Mouse (Mus musculus) erythroid progenitor cell, adult 5-6 weeks (primary cell): ENCODE results near the gene Map6d1. TPM values are rescaled to one million over a fixed set of nuclear protein-coding genes. Genes with fewer than 3 reads are reported as not detected.

Experiments used
- ATAC-seq: replicated peaks from 2 replicates; pipeline ENCODE4 v1.8.0; 2016; ENCODE audit warnings: moderate number of reproducible peaks, mild to moderate bottlenecking, moderate TSS enrichment, inconsistent platforms; ENCODE audit not compliant: poor library complexity, low FRiP score, severe bottlenecking
- total RNA-seq, 2 experiments: library from RNA; stranded (forward) in 1 of 2; stranded (reverse) in 1 of 2; fragments of 150-400 nt in 1 of 2; fragments of 186-747, 209-891 nt in 1 of 2; gene quantifications; 2 replicates each; pipeline versions ENCODE4 v1.2.3 to v1.2.4; 2015 to 2017; ENCODE audit warnings: low replicate concordance in 2 of 2

The Map6d1 gene
- total RNA-seq (2015; ENCODE audit: low replicate concordance) = not detected in 2 replicates
- not detected in 2 replicates for total RNA-seq (2017; ENCODE audit: low replicate concordance)

DNA sequence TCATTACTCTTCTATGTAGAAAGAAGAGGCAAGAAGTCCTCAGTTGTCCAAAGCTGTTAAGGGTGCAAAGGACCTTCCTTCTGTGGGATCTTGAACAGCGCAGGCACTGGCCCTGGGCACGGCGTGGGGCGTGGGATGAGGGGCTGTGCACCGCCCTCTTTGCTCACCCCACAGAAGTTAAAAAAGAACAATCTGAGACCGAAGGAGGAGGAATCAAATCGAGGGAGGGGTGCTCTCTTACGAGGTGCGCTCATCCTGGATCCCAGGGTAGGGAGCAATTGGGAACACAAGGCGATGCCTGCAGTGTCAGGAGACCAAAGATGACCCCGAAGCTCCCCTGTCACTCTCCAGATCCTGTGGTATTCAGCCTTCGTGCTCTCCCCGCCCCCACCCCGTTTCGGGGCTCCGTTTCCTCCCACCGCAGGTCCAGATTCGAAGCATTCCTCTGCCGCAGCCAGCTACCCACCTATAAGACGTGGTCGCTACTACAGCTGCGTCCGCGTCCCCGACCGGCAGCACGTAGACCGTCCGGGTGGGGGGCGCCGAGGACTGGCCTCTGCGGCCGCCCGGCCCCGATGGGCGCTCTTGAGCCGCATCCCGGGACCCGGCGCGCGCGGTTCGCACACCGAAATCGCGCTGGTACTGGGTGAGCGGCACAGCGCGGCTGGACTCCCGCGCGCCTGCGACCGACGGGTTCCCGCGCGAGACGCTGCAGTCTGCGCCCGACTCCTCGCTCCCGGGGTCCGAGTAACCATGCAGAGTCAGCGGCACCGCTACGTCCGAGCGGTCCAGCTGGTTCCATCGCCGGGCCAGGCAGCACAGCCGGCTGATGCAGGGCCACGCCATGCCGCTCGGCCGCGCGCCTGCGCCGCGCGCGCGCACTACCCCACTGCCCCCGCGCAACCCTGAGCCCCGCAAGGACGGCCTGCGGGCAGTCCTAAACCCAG, at the start of gene Map6d1:
Map6d1 (minus strand) TSS at position 891 of the 947 bp plus-strand sequence.
- no peak for ATAC-seq

DNA sequence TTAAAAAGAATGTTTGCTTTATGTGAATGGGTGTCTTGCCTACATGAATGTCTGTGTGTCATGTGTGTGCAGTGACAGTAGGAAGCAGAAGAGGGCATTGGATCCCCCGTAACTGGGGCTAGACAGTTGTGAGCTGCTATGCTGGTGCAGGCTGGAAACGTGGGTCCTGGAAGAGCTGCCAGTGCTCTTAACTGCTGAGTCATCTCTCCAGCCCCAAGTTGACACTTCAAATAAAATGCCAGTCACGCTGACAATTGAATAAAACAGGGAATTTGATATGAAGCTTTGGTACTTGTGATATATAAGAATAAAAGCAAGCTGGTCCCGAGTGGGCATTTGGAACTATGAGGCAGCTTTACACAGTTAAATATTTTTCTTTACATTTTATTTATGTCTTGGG, 39.1 kb upstream of the Map6d1 start:
- no peak for ATAC-seq

GRCm38 (mm10) chr16:20279395-20279794, 38.2 kb upstream of the Map6d1 start:
- ATAC-seq = no peak

DNA sequence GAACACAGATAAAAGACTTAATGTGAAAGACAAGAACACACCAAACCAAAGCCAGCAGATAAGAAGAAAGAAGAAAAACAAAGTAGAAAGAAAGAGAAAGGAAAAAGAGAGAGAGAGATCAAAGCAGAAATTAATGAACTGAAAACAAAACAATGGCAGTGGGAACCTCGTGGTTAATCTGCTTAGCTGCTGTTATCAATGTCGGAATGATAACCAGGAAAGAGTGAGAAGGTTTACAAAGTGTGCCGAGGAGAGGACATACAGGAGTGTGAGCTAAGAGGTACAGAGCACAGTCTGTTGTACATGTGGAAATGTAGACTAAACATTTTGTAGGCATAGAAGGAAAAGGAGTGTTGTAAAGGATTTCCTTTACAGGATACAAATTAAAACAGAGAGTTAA, 31.8 kb upstream of the Map6d1 start:
- ATAC-seq = no peak

DNA sequence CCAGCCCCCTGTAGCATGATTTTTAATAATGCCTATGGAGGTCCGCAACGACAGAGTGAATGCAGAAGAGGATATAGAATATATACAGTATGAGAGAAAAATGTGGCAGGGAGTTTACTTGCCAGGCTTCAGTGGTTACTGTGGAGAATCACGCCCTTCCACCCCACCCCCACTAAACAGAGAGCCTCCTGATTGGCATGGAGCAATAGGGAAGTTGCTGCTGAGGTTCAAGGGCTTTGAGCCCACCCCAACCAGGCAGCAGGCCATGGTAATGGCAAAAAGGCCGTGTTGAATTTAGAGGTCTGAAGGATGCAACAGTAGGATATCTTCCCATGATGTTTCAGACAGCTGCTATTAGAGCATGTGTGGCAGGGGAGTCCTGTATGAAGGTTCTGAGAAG, 30.2 kb upstream of the Map6d1 start:
- no peak for ATAC-seq

DNA sequence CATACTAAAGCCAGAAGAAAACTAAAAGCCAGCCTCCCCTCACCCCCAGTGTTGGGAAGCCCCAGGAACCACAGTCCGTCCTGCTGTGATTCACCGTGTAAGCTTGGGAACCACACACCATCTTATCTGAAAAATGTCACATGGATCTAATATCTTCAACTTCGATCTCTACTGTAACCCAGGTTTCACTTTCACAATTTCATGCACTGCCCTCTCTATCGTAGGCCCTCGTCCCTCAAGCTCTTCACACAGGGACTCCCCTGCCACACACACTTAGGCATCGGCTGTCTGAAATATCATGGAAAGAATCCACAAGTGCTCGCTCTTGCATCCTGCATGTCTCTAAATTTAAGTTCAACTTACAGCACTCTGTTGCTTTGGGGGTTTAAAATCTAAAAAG, 23.9 kb upstream of the Map6d1 start:
- no peak for ATAC-seq

DNA sequence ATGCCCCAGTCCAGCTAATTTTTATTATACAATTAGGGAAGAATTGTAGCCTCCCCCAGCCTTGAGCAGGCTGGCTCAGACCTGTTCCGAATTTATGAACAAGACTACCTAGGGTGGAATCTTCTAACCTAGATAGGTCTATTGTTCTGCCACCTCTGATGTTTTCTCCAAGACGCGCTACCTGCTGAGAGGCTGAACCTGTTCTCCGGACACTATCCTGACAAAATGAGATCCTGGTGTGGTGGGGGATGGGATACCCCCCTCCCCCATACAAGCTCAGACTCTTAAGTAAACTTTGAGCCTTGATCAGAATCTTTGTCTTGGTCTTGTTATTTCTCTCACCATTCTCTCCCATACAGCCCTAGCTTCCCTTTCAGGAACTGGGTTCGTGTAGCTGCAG, 16.8 kb upstream of the Map6d1 start:
- ATAC-seq = no peak

- ATAC-seq = no peak
These were observed 7.5 kb upstream of the Map6d1 start for GRCm38 (mm10) chr16:20248442-20249174.

DNA sequence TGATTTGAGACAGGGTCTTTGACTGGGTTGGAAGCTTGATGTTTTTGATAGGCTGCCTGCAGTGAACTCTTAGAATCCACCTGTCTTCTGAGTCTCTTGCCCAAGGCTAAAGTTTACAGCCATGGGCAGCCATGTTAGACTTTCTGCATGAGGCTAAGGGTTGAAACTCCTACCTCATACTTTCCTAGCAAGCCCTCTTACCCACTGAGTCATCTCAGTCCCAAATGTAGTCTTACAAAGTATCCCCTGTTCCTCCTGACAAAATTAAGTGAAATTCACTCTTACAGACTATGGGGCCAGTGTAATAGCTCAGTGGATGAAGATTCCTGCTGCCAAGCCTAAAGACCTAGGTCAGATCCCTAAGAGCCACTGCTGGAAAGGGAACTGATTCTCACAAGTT, 5.9 kb upstream of the Map6d1 start:
- ATAC-seq = no peak

DNA sequence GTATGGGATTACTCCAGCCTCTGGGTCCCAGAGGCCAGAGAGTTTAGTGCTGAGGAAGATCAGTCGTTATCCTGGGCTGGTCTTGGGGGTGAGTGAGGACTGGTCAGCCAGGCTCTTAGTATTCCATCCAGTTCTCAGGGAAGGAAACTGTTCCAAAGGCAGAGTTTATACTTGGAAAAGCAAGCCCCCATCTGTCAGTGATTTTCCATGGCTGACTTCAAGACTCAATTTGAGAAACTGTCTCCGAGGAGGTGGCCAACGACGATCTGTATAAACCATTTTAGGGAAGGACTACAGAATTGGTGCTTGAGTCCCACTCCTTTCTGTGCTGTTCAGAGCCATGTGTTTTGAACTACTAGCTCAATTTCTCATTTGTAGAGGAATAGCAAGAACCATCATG, 2.5 kb downstream of the Map6d1 start:
- no peak for ATAC-seq

- ATAC-seq = no peak
These were observed 3.7 kb downstream of the Map6d1 start for GRCm38 (mm10) chr16:20237426-20237825.

GRCm38 (mm10) chr16:20234406-20234805, 6.8 kb downstream of the Map6d1 start:
- ATAC-seq = no peak

- no peak for ATAC-seq
These were observed 13.0 kb downstream of the Map6d1 start for GRCm38 (mm10) chr16:20228167-20228566.

- ATAC-seq = no peak
These were observed 13.7 kb downstream of the Map6d1 start for GRCm38 (mm10) chr16:20227504-20227903.

DNA sequence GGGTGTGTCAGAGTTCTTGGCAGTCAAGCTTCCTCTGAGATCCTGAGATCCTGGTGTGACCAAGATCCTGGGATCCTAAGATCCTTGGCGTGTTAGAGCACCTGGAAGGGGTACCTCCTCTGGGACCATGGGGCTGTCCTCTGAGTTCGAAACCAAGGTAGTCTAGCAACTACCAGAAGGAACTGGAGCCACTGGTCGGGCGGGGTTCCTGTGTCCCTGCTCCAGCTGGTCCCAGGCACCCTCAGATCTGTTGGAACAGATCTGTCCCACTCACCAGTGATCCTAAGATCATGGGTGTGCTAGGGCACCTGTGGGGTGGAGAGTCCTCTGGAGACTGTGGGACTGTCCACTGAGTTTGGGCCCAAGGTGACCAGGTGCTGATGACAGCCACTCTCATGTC, 14.5 kb downstream of the Map6d1 start:
- ATAC-seq = no peak

GRCm38 (mm10) chr16:20222726-20223125, 18.4 kb downstream of the Map6d1 start:
- no peak for ATAC-seq

DNA sequence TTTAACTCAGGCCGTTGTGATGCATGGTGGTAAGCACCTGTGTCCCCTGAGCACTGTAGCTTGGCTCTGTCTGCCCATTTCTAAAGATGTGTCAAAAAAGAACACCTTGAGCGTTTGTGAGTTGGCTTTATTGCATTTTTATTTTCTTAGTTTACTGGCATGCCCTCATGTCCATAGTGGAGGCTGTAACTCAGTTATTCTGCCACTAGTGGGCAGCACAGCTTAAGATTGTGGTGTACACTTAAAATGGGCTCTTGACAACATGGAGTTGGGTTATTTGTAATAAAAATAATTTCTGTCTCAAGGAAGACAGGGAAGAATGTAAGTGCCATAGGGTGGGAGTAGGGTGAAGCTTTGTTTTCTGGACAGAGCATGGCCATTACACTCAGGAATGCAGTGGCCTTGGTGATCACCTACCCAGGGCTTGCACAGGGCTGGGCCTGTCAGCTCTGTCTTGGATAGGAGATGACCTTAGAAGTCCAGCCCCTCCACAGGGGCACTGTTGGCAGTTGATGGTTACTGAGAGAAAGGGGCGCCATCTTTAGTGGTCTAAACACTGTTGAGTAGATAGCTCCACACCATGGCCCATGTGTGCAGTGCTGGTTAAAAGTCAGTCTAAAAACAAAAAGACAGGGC, 27.4 kb downstream of the Map6d1 start:
- ATAC-seq = 0 out of 2 replicates have a peak, but pooled peaks have one; percentile 60

- ATAC-seq = no peak; the same call in 1 of the 2 replicates
These were observed 41.5 kb downstream of the Map6d1 start for GRCm38 (mm10) chr16:20199501-20200201.

DNA sequence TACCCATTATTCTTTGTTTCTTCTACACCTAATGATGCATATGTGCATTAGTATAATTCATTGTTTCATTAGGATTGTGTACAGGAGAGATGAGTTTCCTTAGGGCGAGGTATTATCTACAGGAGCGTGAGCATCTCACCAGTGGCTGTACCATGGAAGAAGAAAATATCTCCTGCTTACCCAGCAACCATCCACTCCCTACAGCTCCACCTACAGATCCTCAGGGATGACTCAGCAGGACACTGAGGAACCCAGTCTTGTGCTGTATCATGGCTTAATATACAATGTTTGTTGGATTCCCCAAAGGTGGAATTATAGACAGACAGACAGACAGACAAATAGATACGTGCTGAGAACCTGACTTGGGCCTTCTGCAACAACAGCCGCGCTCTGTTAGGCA, 44.2 kb downstream of the Map6d1 start:
- no peak for ATAC-seq

DNA sequence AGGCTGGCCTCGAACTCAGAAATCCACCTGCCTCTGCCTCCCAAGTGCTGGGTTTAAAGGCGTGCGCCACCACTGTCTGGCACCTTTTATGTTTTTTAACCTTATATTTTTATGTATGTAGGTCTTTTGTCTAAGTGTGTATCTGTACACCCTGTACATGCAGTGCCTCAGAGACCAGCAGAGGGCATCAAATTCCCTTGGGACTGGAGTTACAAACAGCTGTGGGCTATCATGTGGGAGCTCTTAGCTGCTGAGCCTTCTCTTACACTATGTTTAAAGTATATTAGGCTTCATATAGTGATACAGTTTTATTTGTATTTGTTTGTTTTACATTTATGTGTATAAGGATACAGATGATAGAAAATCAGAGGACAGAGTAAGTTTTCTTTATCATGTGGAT, 45.6 kb downstream of the Map6d1 start:
- ATAC-seq = no peak
